Mouse (Mus musculus): ENCODE measurements around the gene Gm20532.

Gene Gm20532

GRCm38 (mm10) chr2:26573807-26574206 is 12.6 kb upstream of the Gm20532 start:
- no peak for DNase-seq (ENCODE audit: low read depth, low spot score)

- no peak for DNase-seq (ENCODE audit: low read depth, low spot score)
Measured at GRCm38 (mm10) chr2:26574862-26575261, 11.6 kb upstream of the Gm20532 start.

- DNase-seq (ENCODE audit: low read depth, low spot score): no peak
Measured at GRCm38 (mm10) chr2:26575378-26575777, 11.1 kb upstream of the Gm20532 start.

DNA sequence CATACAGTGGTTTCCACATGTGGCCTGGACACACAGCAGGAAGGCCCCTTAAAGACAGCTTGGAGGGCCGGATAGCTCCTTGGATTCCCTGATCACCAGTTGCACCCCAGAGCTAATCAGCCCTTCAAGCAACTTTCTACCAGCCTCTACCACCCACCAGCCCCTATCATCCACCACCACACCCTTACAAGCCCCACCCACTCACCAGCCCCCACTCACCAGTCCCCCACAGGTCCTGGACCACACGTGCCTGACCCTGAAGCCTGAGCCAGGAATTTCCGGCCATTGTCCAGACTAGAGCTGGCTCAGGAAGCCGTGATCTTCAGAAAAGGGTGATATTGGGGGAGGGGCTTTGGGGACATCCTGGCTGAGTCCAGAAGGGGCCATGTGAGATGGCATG is 10.6 kb upstream of the Gm20532 start:
- DNase-seq (ENCODE audit: low read depth, low spot score): peak; percentile 62

DNA sequence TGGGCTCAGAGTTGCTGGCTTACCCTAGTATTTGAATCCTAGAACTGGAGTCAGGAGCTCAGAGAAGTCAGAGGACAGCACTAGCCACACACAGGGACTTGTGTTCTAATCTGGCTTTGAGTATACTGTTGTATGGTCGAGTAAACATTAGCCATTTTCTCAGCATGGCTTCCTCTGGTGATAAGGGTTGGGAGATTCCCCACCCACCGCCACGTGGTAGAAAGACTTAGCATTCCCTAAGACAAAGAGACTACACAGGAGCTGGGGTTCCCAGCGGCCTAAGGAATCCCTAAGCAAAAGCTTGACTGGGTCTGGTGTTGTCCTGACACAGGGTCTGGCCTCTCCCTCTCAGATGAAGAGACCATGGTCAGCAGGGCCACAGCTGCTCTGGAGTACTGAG is 10.0 kb upstream of the Gm20532 start:
- peak; percentile 77 for DNase-seq (ENCODE audit: low read depth, low spot score)

DNA sequence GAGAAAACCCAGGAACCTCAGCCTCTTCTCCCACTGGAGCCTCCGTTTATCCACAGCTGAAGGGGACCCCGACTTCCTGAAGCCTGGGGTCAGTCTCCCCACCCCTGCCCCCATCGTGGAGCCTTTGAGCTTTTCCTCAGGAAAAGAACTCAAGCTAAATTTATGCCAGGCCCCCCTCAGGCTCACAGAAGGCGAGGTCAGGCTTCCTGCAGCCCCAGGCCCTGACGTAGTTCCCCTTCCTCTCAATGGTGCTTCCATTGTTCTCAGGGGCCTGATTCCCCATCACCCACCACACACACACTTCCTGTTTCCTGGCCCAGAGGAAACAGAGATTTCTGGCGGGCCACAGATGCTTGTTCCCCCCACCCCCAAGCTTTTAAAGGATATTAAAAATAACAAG is 8.1 kb upstream of the Gm20532 start:
- DNase-seq (ENCODE audit: low read depth, low spot score): peak; percentile 61

DNA sequence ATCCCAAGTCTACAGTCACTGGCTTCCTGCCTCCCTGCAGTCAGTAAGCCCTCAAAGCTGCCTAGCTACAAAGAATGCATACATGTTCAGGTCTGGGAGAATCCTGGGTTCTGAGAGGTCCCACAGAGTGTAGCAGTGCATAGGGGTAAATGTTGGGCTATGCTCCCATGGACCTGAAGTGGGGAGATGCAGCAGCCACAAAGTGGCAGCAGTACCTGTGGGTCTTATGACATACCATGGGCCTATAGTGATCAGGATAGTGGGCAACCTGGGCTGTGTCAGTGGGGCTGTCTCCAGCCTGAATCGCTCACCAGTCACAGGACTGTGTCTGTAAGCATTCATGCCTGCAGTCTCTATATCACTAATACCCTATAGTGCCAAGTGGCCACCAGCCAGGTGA is 6.7 kb upstream of the Gm20532 start, which contains the start of gene Egfl7:
Gene Egfl7, plus strand, starts transcription at position 301 of the 400 bp plus-strand sequence.
- no peak for DNase-seq (ENCODE audit: low read depth, low spot score)

- DNase-seq (ENCODE audit: low read depth, low spot score): no peak
Measured at GRCm38 (mm10) chr2:26580751-26581150, 5.7 kb upstream of the Gm20532 start.

GRCm38 (mm10) chr2:26582203-26582602 is 4.2 kb upstream of the Gm20532 start:
- DNase-seq (ENCODE audit: low read depth, low spot score): peak; percentile 82

GRCm38 (mm10) chr2:26582741-26583140 is 3.7 kb upstream of the Gm20532 start:
- no peak for DNase-seq (ENCODE audit: low read depth, low spot score)

- no peak for DNase-seq (ENCODE audit: low read depth, low spot score)
Measured at GRCm38 (mm10) chr2:26583640-26584039, 2.8 kb upstream of the Gm20532 start.

DNA sequence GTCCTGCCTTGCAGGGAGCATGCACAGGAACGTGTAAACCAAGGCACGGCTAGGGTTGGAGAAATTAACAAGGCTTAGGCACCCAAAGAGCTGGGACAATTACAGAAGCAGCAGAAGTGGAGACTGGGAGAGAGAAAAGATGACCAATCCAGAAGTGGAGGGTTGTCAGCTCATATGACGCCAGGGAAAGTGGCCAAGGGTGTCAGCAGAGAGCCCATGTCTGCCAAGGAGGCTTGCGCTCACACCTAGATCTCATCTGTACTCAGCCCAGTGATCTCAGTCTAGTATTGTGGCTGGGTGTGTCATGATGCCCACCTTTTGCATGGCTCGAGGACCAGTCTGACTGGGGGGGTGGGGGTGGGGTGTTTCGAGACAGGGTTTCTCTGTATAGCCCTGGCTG is 726 bp upstream of the Gm20532 start:
- DNase-seq (ENCODE audit: low read depth, low spot score): no peak

DNA sequence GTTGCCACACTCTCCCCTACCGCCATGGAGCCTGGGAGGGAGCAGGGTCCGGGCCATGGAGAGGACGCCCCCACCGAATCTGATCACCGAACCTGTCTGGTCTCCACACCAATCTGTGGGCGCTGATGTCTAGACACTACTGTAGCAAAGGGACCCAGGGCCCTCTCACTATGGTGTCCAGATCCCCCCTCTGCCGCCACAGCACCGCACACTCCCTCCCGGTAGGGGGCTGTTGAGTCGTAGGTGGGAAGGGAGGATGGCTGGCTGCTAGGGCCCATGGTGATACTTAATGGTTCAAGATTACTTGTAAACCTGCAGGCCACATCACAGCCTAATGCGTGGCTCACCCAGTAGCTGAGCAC is 586 bp downstream of the Gm20532 start:
- DNase-seq (ENCODE audit: low read depth, low spot score): no peak

DNA sequence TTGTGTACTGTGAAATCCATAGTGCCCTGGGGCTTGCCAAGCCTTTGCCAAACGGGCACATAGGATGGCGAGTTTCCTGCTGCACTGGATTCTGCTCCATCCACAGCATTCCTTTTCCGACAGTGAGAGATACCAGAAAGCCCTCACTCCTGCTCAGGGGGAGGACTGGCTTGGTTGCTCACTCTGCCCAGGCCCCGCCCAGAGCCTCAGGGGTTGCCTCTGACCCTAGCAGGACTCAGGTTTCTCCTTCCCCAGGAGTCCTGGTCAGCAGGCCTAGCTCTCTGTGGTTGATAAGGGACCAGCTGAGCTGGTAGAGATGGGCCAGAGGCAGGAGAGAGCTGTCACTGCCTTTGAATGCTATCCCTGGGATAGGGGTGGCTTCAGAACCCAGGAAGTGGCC is 2.1 kb downstream of the Gm20532 start:
- DNase-seq (ENCODE audit: low read depth, low spot score): no peak

DNA sequence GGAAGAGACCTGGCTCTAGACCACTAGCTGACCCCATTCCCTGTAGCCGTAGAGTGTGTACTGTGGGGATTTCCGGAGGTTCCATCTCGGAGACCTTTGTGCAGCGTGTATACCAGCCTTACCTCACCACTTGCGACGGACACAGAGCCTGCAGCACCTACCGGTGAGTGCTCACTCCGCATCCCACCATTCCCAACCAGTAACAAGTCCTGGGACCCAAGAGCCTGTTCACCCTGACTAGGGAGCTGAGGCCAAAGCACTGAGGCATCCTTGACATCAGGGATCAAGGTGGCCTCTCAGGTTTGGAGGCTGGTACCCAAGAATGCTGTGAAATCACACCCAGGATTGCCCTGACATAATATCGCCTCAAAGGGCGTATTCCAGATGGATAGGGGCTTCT is 2.8 kb downstream of the Gm20532 start:
- DNase-seq (ENCODE audit: low read depth, low spot score): no peak

- DNase-seq (ENCODE audit: low read depth, low spot score): no peak
Measured at GRCm38 (mm10) chr2:26590282-26590681, 3.8 kb downstream of the Gm20532 start.

GRCm38 (mm10) chr2:26590962-26591361 is 4.5 kb downstream of the Gm20532 start:
- DNase-seq (ENCODE audit: low read depth, low spot score): no peak

GRCm38 (mm10) chr2:26591416-26591815 is 5.0 kb downstream of the Gm20532 start:
- no peak for DNase-seq (ENCODE audit: low read depth, low spot score)

- DNase-seq (ENCODE audit: low read depth, low spot score): no peak
Measured at GRCm38 (mm10) chr2:26593211-26594021, 7.0 kb downstream of the Gm20532 start.

- DNase-seq (ENCODE audit: low read depth, low spot score): peak; percentile 93
Measured at GRCm38 (mm10) chr2:26594022-26594346, 7.5 kb downstream of the Gm20532 start.

DNA sequence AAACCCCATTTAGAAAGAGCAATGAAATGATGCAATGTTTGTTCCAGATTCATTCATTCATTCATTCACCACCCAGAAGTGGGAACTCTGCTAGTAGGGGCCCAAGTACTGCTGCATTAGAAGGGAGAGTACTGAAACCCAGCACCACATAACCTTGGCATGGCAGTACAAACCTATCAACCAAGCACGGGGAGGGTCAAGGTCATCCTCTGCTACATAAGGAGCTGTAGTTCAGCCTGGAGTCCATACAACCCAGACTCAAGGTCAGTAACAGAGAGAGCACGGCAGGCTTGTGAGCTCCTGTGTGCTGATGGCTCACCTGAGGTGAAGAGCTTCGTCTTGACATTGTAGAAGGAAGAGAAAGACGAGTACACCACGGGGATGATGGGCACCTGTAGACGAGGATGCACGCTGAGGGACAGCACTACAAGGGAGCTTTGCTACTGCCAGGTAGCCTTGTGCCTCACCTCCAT is 8.1 kb downstream of the Gm20532 start:
- peak; percentile 73 for DNase-seq (ENCODE audit: low read depth, low spot score)

GRCm38 (mm10) chr2:26594934-26595724 is 8.7 kb downstream of the Gm20532 start:
- no peak for DNase-seq (ENCODE audit: low read depth, low spot score)

Data from R1 (cell line).